Mouse (Mus musculus) hindbrain, embryonic 14.5 days (tissue): ENCODE measurements around the gene Nfib. TPM values are rescaled to one million over a fixed set of nuclear protein-coding genes. Genes with fewer than 3 reads are reported as not detected.

Experiments
- ATAC-seq: fragments of 200-750 bp; cut with Nextera tagmentation; 2 replicates; pipeline ENCODE4 v1.8.0; 2017; ENCODE audit warnings: moderate number of reproducible peaks, mild to moderate bottlenecking, moderate TSS enrichment, moderate library complexity; ENCODE audit not compliant: low FRiP score
- DNase-seq: peaks from one replicate; pipeline ENCODE4 v3.0.0-alpha.2; 2015; ENCODE audit warnings: low spot score
- H3K27ac ChIP-seq: fragments of 300-500 bp; sonication (generic); 2 replicates; pipeline ENCODE4 v1.5.1; 2014; ENCODE audit warnings: mild to moderate bottlenecking, moderate library complexity
- H3K27me3 ChIP-seq: fragments of 300-500 bp; sonication (generic); 2 replicates; pipeline ENCODE4 v1.6.1; 2014; ENCODE audit warnings: mild to moderate bottlenecking, low read length, mixed read lengths; ENCODE audit not compliant: control insufficient read depth, insufficient read depth
- H3K36me3 ChIP-seq: fragments of 300-500 bp; sonication (generic); replicated peaks from 2 replicates; pipeline ENCODE4 v1.6.1; 2014; ENCODE audit not compliant: control insufficient read depth, insufficient read depth
- H3K4me1 ChIP-seq: fragments of 300-500 bp; sonication (generic); replicated peaks from 2 replicates; pipeline ENCODE4 v1.6.1; 2014; ENCODE audit warnings: antibody characterized with exemption, low read length, mixed read lengths; ENCODE audit not compliant: control insufficient read depth, insufficient read depth
- H3K4me2 ChIP-seq: fragments of 300-500 bp; sonication (generic); replicated peaks from 2 replicates; pipeline ENCODE4 v1.6.1; 2014; ENCODE audit warnings: mild to moderate bottlenecking, moderate library complexity
- H3K4me3 ChIP-seq: fragments of 300-500 bp; sonication (generic); replicated peaks from 2 replicates; pipeline ENCODE4 v1.5.1; 2014; ENCODE audit warnings: mild to moderate bottlenecking, low read length
- H3K9ac ChIP-seq: fragments of 300-500 bp; sonication (generic); 2 replicates; pipeline ENCODE4 v1.6.1; 2014
- H3K9me3 ChIP-seq: fragments of 300-500 bp; sonication (generic); 2 replicates; pipeline ENCODE4 v1.6.1; 2016; ENCODE audit warnings: low read length; ENCODE audit not compliant: control insufficient read depth
- WGBS: fragments of 180-500 bp; shearing (Covaris S2); extraction: QIAGEN DNeasy Blood & Tissue Kit; methylation state at CpG from one replicate; pipeline ENCODE4 v1.1.7; 2014; 5-methylcytosine and 5-hydroxymethylcytosine counted together
- polyA plus RNA-seq: library from polyadenylated mRNA; unstranded; fragments of >200 nt; fragmentation: Nextera tagmentation; extraction: Ambion mirVana; gene quantifications from 2 replicates; pipeline ENCODE4 v1.2.1, GENCODE M21; 2014

The Nfib gene
- polyA plus RNA-seq, 1 experiment from 2014 or later = 90.8 TPM

- no peaks in the 10 kb centered on the region for H3K36me3 ChIP-seq
- ATAC-seq = no peak
- H3K27ac ChIP-seq = no peak overlapping the region
- WGBS = 75% methylated on average over 5 of the region's 5 CpGs
- H3K4me2 ChIP-seq = no peak overlapping the region
- no peaks in the 10 kb centered on the region for H3K27me3 ChIP-seq
- H3K4me1 ChIP-seq = peaks cover 17% of the 10 kb centered on the region
- no peaks in the 10 kb centered on the region for H3K9me3 ChIP-seq
- H3K4me3 ChIP-seq = no peak overlapping the region
- DNase-seq = no peak
- H3K9ac ChIP-seq = no peak overlapping the region
Measured at GRCm38 (mm10) chr4:82470212-82470937, 235.2 kb downstream of the Nfib start.

DNA sequence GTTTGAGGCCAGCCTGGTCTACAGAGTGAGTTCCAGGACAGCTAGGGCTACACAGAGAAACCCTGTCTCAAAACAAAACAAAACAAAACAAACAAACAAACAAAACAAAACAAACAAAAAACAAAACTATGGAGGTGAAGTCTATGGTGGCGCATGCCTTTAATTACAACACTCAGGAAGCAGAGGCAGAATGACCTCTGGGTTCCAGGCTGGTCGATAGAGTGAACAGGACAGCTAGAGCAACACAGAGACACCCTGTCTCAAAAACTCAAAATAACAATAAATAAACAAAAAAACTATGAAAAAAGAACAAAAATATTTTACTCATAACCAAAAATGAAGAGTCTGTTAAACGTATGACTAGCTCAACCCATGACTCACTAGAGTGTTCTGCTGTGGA is 236.6 kb downstream of the Nfib start:
- H3K27ac ChIP-seq = no peak overlapping the region; the same call in 1 of the 2 replicates
- DNase-seq (no peak), ATAC-seq (no peak)
- H3K4me3 ChIP-seq = no peak overlapping the region
- no peak overlapping the region for H3K9ac ChIP-seq
- no peaks in the 10 kb centered on the region for H3K27me3 ChIP-seq
- peaks cover 28% of the 10 kb centered on the region for H3K4me1 ChIP-seq
- H3K9me3 ChIP-seq = no peaks in the 10 kb centered on the region
- no peaks in the 10 kb centered on the region for H3K36me3 ChIP-seq
- H3K4me2 ChIP-seq = no peak overlapping the region
- 85% methylated on average over 3 of the region's 3 CpGs for WGBS

DNA sequence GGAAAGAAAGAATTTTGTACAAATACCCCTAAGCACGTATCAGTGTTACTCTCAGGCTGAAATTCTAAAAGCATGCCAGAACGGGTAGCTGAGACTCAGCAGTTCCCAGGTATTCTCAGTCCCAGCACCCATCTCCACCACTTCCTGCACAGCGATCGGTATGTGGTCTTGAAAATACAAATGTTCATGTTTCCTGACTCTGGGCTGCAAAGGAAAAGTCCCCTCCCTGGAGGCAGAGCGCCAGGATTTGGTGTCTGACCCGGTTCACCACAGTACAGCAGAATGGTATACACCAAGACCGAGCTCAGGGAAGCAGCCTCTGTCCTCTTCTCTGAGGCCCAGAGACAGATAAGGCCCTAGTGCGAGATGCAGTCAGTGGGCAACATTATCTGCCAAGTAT is 238.8 kb downstream of the Nfib start:
- Histone ChIP-seq H3K36me3 (no peaks in the 10 kb centered on the region), H3K27ac (no peak overlapping the region), H3K4me2 (no peak overlapping the region), H3K9me3 (no peaks in the 10 kb centered on the region), H3K27me3 (no peaks in the 10 kb centered on the region), H3K4me1 (peaks cover 31% of the 10 kb centered on the region), H3K4me3 (no peak overlapping the region), H3K9ac (no peak overlapping the region)
- no peak for ATAC-seq
- no peak for DNase-seq
- WGBS = 66% methylated on average over 8 of the region's 8 CpGs

DNA sequence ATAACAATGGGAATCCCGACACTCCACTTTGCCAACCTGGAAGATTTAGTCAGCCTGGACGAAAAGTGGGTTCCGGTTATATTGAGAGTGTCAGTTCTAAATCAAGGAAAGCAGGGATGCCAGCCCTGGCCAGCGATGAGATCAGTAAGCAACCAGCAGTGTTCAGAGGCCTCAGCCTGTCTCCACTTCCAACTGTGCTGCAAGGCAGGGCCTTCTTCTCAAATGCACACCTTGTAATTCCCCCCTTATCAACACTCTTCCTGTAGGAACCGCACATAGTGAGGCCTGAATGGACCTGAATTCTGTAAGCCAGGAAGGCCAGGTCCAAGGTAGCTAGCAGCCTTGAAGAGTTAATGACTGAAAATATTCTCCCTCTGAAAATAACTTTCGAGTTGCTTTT is 239.4 kb downstream of the Nfib start:
- WGBS = 71% methylated on average over 6 of the region's 6 CpGs
- Histone ChIP-seq H3K27ac (no peak overlapping the region), H3K4me3 (no peak overlapping the region), H3K27me3 (no peaks in the 10 kb centered on the region), H3K9me3 (no peaks in the 10 kb centered on the region), H3K4me2 (no peak overlapping the region), H3K9ac (no peak overlapping the region), H3K36me3 (no peaks in the 10 kb centered on the region), H3K4me1 (peaks cover 31% of the 10 kb centered on the region)
- ATAC-seq (no peak), DNase-seq (no peak)

- no peaks in the 10 kb centered on the region for H3K27me3 ChIP-seq
- 40% methylated on average over 8 of the region's 8 CpGs for WGBS
- peak; percentile 68 for DNase-seq
- 0 out of 2 replicates have a peak overlapping the region, but pooled peaks have one; percentile 26 for H3K27ac ChIP-seq
- H3K4me2 ChIP-seq = no peak overlapping the region; the same call in 1 of the 2 replicates
- H3K9ac ChIP-seq = no peak overlapping the region
- H3K36me3 ChIP-seq = no peaks in the 10 kb centered on the region
- no peaks in the 10 kb centered on the region for H3K9me3 ChIP-seq
- peaks cover 31% of the 10 kb centered on the region for H3K4me1 ChIP-seq
- ATAC-seq = peak; percentile 51
- no peak overlapping the region for H3K4me3 ChIP-seq
Measured at GRCm38 (mm10) chr4:82464051-82464632, 241.4 kb downstream of the Nfib start.

DNA sequence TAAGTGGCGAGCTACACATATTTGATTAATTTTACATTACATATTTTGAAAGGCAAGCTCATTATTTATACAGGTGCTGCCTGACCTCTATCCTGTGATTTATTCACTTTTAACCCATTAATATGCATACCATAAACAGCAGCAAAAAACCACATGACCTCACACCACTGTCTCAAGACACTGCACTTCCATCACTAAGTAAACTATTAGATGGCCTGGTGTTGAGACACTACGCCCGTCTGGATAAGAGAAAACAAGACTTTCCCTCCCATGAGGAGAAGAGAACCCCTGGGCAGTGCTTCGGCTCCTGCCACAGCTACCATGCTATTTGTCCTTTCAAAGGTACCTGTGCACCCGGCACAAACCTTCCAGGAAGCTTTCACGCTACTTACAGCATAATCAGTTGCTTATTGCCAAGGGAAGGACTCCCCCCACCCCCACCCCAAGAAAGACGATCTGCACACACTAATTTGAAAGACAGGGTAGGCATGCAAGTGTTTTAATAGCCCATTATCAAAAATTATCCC is 242.3 kb downstream of the Nfib start:
- Histone ChIP-seq H3K36me3 (no peaks in the 10 kb centered on the region), H3K27me3 (no peaks in the 10 kb centered on the region), H3K4me3 (no peak overlapping the region), H3K27ac (no peak overlapping the region), H3K4me1 (peaks cover 33% of the 10 kb centered on the region), H3K9me3 (no peaks in the 10 kb centered on the region), H3K4me2 (no peak overlapping the region), H3K9ac (no peak overlapping the region)
- no peak for DNase-seq
- WGBS = 48% methylated on average over 7 of the region's 7 CpGs
- ATAC-seq = no peak

- no peaks in the 10 kb centered on the region for H3K27me3 ChIP-seq
- H3K36me3 ChIP-seq = no peaks in the 10 kb centered on the region
- no peak overlapping the region for H3K27ac ChIP-seq
- no peaks in the 10 kb centered on the region for H3K9me3 ChIP-seq
- no peak overlapping the region for H3K4me2 ChIP-seq
- peaks cover 31% of the 10 kb centered on the region for H3K4me1 ChIP-seq
- DNase-seq = no peak
- 97% methylated on average over 2 of the region's 2 CpGs for WGBS
- no peak for ATAC-seq
- H3K4me3 ChIP-seq = no peak overlapping the region
- no peak overlapping the region for H3K9ac ChIP-seq
Measured at GRCm38 (mm10) chr4:82461676-82462075, 243.9 kb downstream of the Nfib start.

DNA sequence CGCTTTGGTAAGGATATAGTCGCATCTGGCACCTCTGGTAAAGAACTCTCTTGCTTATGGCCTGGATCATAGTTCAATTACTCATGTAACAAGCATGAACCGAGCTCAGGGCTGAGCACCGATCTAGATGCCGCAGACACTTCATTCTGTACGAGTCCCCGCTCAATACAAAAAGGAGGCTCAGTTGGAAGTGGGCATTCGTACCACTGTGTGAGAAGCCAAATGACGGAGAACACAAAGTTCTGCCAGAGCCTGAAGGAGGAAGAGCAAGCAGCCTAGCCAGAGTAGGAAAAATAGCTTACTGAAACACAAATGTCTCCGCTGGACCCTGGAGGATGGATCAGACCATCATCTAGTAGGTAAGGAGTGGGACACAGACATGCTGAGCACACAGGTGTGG is 246.7 kb downstream of the Nfib start:
- H3K9ac ChIP-seq = no peak overlapping the region
- H3K9me3 ChIP-seq = no peaks in the 10 kb centered on the region
- ATAC-seq = no peak
- WGBS = 95% methylated on average over 10 of the region's 10 CpGs
- H3K27me3 ChIP-seq = no peaks in the 10 kb centered on the region
- no peak overlapping the region for H3K4me2 ChIP-seq
- DNase-seq = no peak
- H3K36me3 ChIP-seq = no peaks in the 10 kb centered on the region
- peaks cover 22% of the 10 kb centered on the region; the same call in 1 of the 2 replicates for H3K4me1 ChIP-seq
- no peak overlapping the region for H3K27ac ChIP-seq
- no peak overlapping the region for H3K4me3 ChIP-seq

DNA sequence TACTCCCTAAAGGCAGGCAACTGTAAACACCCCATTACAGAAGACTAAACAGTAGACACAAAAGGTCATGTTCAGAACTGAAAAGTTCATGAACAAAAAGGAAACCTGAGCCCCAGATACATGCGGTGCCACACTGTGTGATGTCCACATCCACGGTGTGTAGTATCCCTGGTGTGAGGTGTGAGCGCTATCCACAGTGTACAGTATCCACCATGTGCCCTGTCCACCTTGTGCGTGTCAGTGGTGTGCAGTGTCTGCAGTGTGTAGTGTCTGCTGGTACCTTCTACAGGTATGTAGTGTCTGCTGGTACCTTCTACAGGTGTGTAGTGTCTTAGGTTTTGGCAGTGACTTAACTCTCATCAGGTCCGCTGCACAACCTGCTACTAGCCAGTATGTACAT is 248.6 kb downstream of the Nfib start:
- no peak overlapping the region for H3K9ac ChIP-seq
- H3K27ac ChIP-seq = no peak overlapping the region
- H3K9me3 ChIP-seq = no peaks in the 10 kb centered on the region
- H3K36me3 ChIP-seq = no peaks in the 10 kb centered on the region
- H3K4me3 ChIP-seq = no peak overlapping the region
- H3K27me3 ChIP-seq = no peaks in the 10 kb centered on the region
- WGBS = 92% methylated on average over 5 of the region's 5 CpGs
- no peak overlapping the region for H3K4me2 ChIP-seq
- H3K4me1 ChIP-seq = 0 out of 2 replicates have a peak, but pooled peaks cover 17% of the 10 kb centered on the region
- ATAC-seq (no peak), DNase-seq (no peak)
